Mouse (Mus musculus) C2C12 (cell line): Measurements from ENCODE around the gene Add1. TPM values are rescaled to one million over a fixed set of nuclear protein-coding genes. Genes with fewer than 3 reads are reported as not detected.

Source experiments
- H3K27me3 ChIP-seq: one replicate; pipeline ENCODE4 v1.6.1; 2011; ENCODE audit not compliant: control insufficient read depth, insufficient read depth, insufficient read length
- H3K36me3 ChIP-seq: one replicate; pipeline ENCODE4 v1.6.1; 2011; ENCODE audit not compliant: control insufficient read depth, insufficient read depth
- H3K4me3 ChIP-seq: one replicate; pipeline ENCODE4 v1.5.1; 2011; ENCODE audit warnings: mild to moderate bottlenecking, control low read depth; ENCODE audit not compliant: poor library complexity, insufficient read depth, severe bottlenecking
- H3K79me2 ChIP-seq: one replicate; pipeline ENCODE4 v1.6.1; 2011; ENCODE audit not compliant: control insufficient read depth, insufficient read depth
- H3K79me3 ChIP-seq: one replicate; pipeline ENCODE4 v1.6.1; 2011; ENCODE audit warnings: low read depth, control low read depth
- H3ac ChIP-seq: one replicate; pipeline ENCODE3; 2011; ENCODE audit warnings: low read depth; ENCODE audit not compliant: control insufficient read depth, insufficient read length
- CEBPB ChIP-seq: IDR thresholded peaks from one replicate; pipeline ENCODE4 v1.6.1; 2011; ENCODE audit warnings: low read depth, mild to moderate bottlenecking, control low read depth, moderate library complexity
- CTCF ChIP-seq: IDR thresholded peaks from one replicate; pipeline ENCODE4 v1.5.1; 2011; ENCODE audit not compliant: control insufficient read depth, insufficient read depth, insufficient read length
- FOSL1 ChIP-seq: IDR thresholded peaks from one replicate; pipeline ENCODE4 v1.8.0; 2011; ENCODE audit warnings: mild to moderate bottlenecking, low read length; ENCODE audit not compliant: poor library complexity, insufficient read depth, severe bottlenecking
- MAX ChIP-seq: IDR thresholded peaks from one replicate; pipeline ENCODE4 v1.6.1; 2011; ENCODE audit warnings: mild to moderate bottlenecking, control low read depth
- MYOD1 ChIP-seq: IDR thresholded peaks from one replicate; pipeline ENCODE4 v1.6.1; 2011; ENCODE audit warnings: low read depth; ENCODE audit not compliant: control insufficient read depth, insufficient read length
- MYOG ChIP-seq: IDR thresholded peaks from one replicate; pipeline ENCODE4 v1.6.1; 2011; ENCODE audit not compliant: control insufficient read depth, insufficient read length; ENCODE audit errors: extremely low read depth
- USF1 ChIP-seq: IDR thresholded peaks from one replicate; pipeline ENCODE4 v1.6.1; 2011; ENCODE audit warnings: low read depth, mild to moderate bottlenecking, control low read depth, moderate library complexity
- microRNA-seq: library from miRNA; unstranded; fragments of <30 nt; microRNA quantifications from one replicate; pipeline ENCODE4, GENCODE M21; 2019; ENCODE audit warnings: borderline microRNAs expressed
- polyA plus RNA-seq: library from polyadenylated mRNA; unstranded; fragments of >200 nt; fragmentation: generic; extraction: Trizol; gene quantifications from one replicate; pipeline ENCODE4 v1.2.1, GENCODE M21; 2012; ENCODE audit warnings: missing spikeins

Add1 gene
- polyA plus RNA-seq, 1 experiment: 151 TPM

DNA sequence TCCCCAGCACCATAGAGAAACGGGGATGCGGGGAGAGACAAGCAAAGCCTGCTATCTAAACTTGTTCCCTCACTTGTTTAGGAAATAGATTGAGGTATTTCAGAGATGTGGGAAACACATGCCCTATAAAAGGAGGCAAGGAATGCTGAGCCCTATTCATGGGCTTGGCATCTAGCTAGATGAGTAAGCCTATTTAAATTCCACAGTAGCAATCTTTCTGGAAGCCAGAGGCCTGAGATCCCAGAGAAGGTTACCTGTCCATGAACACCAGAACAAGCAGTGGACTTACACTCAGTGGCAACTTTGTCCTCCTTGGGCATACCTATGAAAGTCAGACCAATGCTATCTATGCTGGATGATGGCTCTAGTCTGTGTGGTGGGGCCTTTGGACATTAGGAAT is 89.8 kb downstream of the Add1 start:
- TF ChIP-seq FOSL1: no peak
- no peak for TF ChIP-seq USF1
- no peak for TF ChIP-seq MYOG
- no peak for TF ChIP-seq MYOD1
- no peak for TF ChIP-seq CEBPB
- no peak for TF ChIP-seq CTCF
- TF ChIP-seq MAX: no peak
- Histone ChIP-seq H3K79me3 (peaks cover 14% of the 10 kb centered on the region), H3K27me3 (no peaks in the 10 kb centered on the region), H3K36me3 (no peaks in the 10 kb centered on the region), H3K4me3 (no peak overlapping the region), H3K79me2 (peaks cover 16% of the 10 kb centered on the region), H3ac (no peak overlapping the region)

- Histone ChIP-seq H3K79me3 (no peaks in the 10 kb centered on the region), H3K4me3 (no peak overlapping the region), H3K36me3 (no peaks in the 10 kb centered on the region), H3K79me2 (no peaks in the 10 kb centered on the region), H3K27me3 (no peaks in the 10 kb centered on the region), H3ac (no peak overlapping the region)
- TF ChIP-seq MYOD1 (no peak), FOSL1 (no peak), CEBPB (no peak), MYOG (no peak), MAX (no peak), USF1 (no peak), CTCF (no peak)
These were observed 96.0 kb downstream of the Add1 start for GRCm38 (mm10) chr5:34669493-34669892.

DNA sequence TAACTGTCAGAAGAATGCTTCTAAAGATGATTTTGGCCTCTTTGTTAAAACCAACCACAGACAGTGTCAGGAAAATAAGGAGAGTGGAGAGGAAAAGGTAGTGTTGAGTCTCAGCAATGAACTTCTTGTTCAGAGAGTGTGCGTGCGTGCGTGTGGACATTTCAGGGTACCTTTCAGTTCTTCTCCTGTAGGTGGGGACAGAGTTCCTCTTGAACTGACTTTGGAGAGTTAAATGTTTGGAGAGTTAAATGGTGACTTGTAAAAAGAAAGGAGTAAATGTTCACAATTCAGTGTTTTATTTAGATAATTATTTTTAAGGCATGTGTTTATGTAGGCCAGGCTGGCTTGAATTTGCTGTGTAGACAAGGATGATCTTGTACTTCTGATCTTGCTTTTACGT is 96.8 kb downstream of the Add1 start:
- Histone ChIP-seq H3K79me3 (no peaks in the 10 kb centered on the region), H3K36me3 (no peaks in the 10 kb centered on the region)
- TF ChIP-seq USF1 (no peak), CTCF (no peak), MYOD1 (no peak), MYOG (no peak), CEBPB (no peak), FOSL1 (no peak), MAX (no peak)

More for the DNA sequence above, 96.8 kb downstream of the Add1 start:
- Histone ChIP-seq H3K4me3 (no peak overlapping the region), H3ac (no peak overlapping the region), H3K27me3 (no peaks in the 10 kb centered on the region), H3K79me2 (no peaks in the 10 kb centered on the region)

Small RNAs within 50 kb of the gene (microRNA-seq; reads per million reads assigned to microRNA genes)
- 1.2 reads per million, percentile 28 among the genes with 10 or more reads in this experiment for gene Mir7036b

Other genes with a start within 250 kb of the Add1 start
- 67.1 TPM for gene Rnf4, start 237.4 kb upstream of the Add1 start, polyA plus RNA-seq
- 11.4 TPM for gene Fam193a, start 203.7 kb upstream of the Add1 start, polyA plus RNA-seq
- 9.3 TPM for gene Tnip2, start 59.7 kb upstream of the Add1 start, polyA plus RNA-seq
- gene Sh3bp2, start 47.8 kb upstream of the Add1 start, polyA plus RNA-seq: 10.2 TPM
- gene Mfsd10, start 63.5 kb downstream of the Add1 start, polyA plus RNA-seq: 69.3 TPM
- gene Nop14, start 86.5 kb downstream of the Add1 start, polyA plus RNA-seq: 24.4 TPM
- gene Grk4, start 86.7 kb downstream of the Add1 start, polyA plus RNA-seq: 0.43 TPM
- gene Htt, start 188.1 kb downstream of the Add1 start, polyA plus RNA-seq: 8.0 TPM